Mouse (Mus musculus) brown adipose tissue, adult 24 weeks (tissue): ENCODE measurements at regions not wholly inside any gene's neighbourhood (a gene's known extent, or its start where the extent isn't known, plus 50 kb on each side); places are given as distances from the start of the nearest gene placed in this dataset.

ENCODE experiments used
- H3K27ac ChIP-seq: fragments of 200-500 bp; replicated peaks from 2 replicates; pipeline ENCODE4 v1.5.1; 2012; ENCODE audit warnings: low read depth, mild to moderate bottlenecking, low read length
- H3K4me1 ChIP-seq: fragments of 200-500 bp; 2 replicates; pipeline ENCODE4 v1.6.1; 2012; ENCODE audit warnings: low read length, mixed read lengths; ENCODE audit not compliant: control insufficient read depth, insufficient read depth, insufficient read length
- H3K4me3 ChIP-seq: fragments of 200-500 bp; 2 replicates; pipeline ENCODE4 v1.5.1; 2012; ENCODE audit warnings: low read depth, mild to moderate bottlenecking, low read length, moderate library complexity; ENCODE audit not compliant: insufficient read depth

GRCm38 (mm10) chr4:105312643-105313042 lies 155.5 kb downstream of the Plpp3 start:
- Histone ChIP-seq H3K27ac (peak overlapping the region; percentile 77), H3K4me1 (peaks cover 20% of the 10 kb centered on the region), H3K4me3 (no peak overlapping the region)

DNA sequence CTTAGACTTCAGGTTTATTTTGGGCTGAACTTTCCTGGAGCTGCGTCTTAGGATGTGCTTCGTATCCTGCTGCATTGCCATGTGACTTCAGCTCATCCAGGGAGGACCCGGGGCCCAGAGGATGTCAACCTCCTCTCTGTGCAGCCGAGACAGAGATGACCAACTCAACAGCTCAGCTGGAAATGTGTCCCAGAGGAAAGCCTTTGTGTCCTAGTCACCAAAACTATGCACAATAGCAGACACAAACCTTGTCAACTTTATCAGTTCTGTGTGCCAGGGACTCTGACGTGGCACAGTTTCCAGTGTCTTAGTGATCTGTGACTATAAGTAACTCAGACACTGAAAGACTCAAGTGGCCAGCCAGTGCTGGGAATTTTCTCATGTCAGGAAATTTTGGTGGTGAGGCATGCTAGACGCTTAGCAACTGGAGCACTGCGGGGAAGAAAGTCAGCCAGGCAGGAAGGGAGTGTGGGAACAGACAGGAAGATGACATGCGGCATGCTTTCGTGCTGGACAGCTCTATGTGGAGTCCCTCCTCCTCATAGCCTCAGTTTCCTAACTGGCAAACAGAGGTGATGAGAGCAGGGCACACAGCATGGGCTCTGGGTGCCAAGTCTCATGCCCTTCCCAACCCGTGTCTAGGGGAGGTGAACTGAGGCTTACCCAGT lies 156.1 kb downstream of the Plpp3 start:
- Histone ChIP-seq H3K4me3 (no peak overlapping the region), H3K4me1 (peaks cover 18% of the 10 kb centered on the region), H3K27ac (peak overlapping the region; percentile 69)

GRCm38 (mm10) chr4:105315095-105315494 lies 157.9 kb downstream of the Plpp3 start:
- Histone ChIP-seq H3K4me1 (peaks cover 18% of the 10 kb centered on the region), H3K27ac (no peak overlapping the region)

GRCm38 (mm10) chr4:105316478-105317206 lies 159.5 kb downstream of the Plpp3 start:
- peak overlapping the region; percentile 71 for H3K27ac ChIP-seq
- H3K4me3 ChIP-seq, result no peak overlapping the region
- H3K4me1 ChIP-seq, result peaks cover 18% of the 10 kb centered on the region

More at GRCm38 (mm10) chr4:105315095-105315494, 157.9 kb downstream of the Plpp3 start:
- no peak overlapping the region for H3K4me3 ChIP-seq

- Histone ChIP-seq H3K27ac (no peak overlapping the region), H3K4me3 (no peak overlapping the region)
Measured at GRCm38 (mm10) chr4:105318421-105318820, 161.3 kb downstream of the Plpp3 start.

DNA sequence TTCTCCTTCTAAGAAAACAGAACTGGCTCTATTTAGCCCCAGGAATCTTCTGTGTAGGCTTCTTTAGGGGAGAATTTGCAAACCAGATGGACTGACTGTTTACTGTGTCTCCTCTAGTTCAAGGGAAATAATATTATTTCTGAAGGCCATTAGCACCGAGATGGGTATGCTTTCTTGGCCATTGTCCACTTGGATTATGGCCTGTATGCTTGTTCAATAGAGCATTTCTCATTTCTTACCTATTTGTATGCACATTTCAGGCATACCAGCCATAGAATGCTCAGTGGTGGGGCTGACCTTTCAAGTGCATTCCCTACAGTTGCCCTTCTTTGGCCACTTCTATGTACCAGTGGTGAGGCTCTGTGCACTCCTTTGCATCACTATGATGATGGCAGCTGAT lies 166.3 kb downstream of the Plpp3 start:
- H3K4me1 ChIP-seq, result 0 out of 2 replicates have a peak, but pooled peaks cover 4% of the 10 kb centered on the region
- H3K27ac ChIP-seq, result no peak overlapping the region
- H3K4me3 ChIP-seq, result no peak overlapping the region

More at GRCm38 (mm10) chr4:105318421-105318820, 161.3 kb downstream of the Plpp3 start:
- peaks cover 9% of the 10 kb centered on the region; the same call in 1 of the 2 replicates for H3K4me1 ChIP-seq

GRCm38 (mm10) chr4:105326989-105327388 lies 169.8 kb downstream of the Plpp3 start:
- Histone ChIP-seq H3K27ac (no peak overlapping the region), H3K4me3 (no peak overlapping the region), H3K4me1 (0 out of 2 replicates have a peak, but pooled peaks cover 14% of the 10 kb centered on the region)

DNA sequence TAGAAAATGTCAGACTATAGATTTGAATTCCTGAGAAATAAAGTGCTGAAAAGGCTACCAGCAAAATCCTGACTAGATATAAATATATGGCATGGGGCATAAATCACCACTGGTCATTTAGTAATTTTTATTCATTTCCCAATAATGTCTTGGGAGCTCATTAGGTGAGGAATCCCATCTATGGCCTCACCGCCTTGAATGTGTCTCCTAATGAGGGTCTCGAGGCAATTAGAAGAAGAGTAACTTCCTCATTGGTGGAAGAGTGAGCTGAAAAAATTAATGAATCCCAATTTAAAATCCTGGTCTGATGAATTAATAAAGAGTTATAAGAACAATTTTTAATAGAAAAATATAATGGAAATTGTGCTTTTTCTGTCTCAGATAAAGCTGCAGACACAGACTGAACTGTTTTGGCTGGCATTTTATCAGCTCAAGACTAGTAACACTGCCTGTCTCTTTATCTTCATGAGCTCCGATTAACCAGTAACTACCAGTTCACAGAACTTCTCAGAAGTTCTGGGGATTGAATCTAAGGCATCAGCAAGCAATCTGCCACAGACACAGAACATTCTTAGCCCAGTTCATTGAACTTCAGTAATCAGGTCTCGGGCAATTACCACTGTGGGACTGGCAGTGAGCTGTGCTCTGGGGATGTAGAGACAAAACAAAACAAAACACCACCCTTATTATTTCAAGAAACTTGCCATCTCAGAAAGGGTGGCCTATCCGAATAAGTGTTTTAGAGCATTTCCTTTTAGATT lies 170.7 kb downstream of the Plpp3 start:
- Histone ChIP-seq H3K27ac (peak overlapping the region; percentile 57), H3K4me1 (0 out of 2 replicates have a peak, but pooled peaks cover 14% of the 10 kb centered on the region), H3K4me3 (no peak overlapping the region)

- Histone ChIP-seq H3K4me1 (0 out of 2 replicates have a peak, but pooled peaks cover 14% of the 10 kb centered on the region), H3K27ac (peak overlapping the region; percentile 66), H3K4me3 (no peak overlapping the region)
Measured at GRCm38 (mm10) chr4:105328776-105329175, 171.6 kb downstream of the Plpp3 start.

- H3K4me1 ChIP-seq, result peaks cover 17% of the 10 kb centered on the region; the same call in 1 of the 2 replicates
- H3K4me3 ChIP-seq, result no peak overlapping the region
- no peak overlapping the region for H3K27ac ChIP-seq
Measured at GRCm38 (mm10) chr4:105332081-105332480, 174.9 kb downstream of the Plpp3 start.

DNA sequence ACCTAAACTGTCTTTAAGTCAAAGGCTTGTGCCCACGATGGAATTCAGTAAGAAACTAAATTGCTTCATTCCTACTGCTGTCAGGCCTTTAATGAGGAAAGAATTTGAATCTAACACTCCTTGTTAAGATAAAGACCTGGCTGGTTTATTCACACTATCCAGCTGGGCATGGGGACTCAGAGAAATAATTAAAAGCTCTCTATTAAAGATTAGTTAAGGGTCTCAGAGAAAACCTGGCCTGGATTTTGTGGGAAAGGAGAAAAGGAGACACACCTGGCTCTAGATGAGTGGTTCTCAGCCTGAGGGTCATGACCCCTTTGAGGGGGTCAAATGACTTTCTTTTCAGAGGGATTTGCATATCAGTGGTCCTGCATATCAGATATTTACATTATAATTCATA lies 178.7 kb downstream of the Plpp3 start:
- no peak overlapping the region for H3K4me3 ChIP-seq
- H3K4me1 ChIP-seq, result peaks cover 3% of the 10 kb centered on the region; the same call in 1 of the 2 replicates
- no peak overlapping the region for H3K27ac ChIP-seq

- peaks cover 3% of the 10 kb centered on the region; the same call in 1 of the 2 replicates for H3K4me1 ChIP-seq
- H3K4me3 ChIP-seq, result no peak overlapping the region
- H3K27ac ChIP-seq, result no peak overlapping the region
Measured at GRCm38 (mm10) chr4:105336557-105336956, 179.4 kb downstream of the Plpp3 start.

DNA sequence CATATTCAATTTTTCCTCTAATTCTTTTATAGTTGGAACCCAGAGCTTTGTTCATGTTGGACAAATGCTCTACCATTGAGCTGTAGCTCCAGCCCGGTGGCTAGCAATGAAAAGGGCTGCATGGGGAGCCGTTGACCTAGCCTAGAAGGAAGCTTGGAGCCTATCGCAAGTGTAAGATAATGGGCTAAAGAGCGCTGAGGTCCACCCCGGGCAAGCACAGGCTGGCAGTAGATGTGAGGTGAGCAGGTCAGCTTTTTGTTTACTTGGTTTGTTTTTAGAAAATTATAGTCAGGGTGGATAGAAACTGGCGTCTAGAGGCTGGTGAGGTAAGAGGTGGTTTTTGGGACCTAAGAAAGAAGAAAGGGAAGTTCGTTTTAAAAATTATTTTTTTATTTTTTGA lies 181.0 kb downstream of the Plpp3 start:
- no peak overlapping the region for H3K4me3 ChIP-seq
- H3K27ac ChIP-seq, result no peak overlapping the region
- peaks cover 3% of the 10 kb centered on the region; the same call in 1 of the 2 replicates for H3K4me1 ChIP-seq

- Histone ChIP-seq H3K27ac (no peak overlapping the region), H3K4me3 (no peak overlapping the region)
Measured at GRCm38 (mm10) chr4:105338861-105339260, 181.7 kb downstream of the Plpp3 start.

GRCm38 (mm10) chr4:105341274-105341673 lies 184.1 kb downstream of the Plpp3 start:
- peaks cover 3% of the 10 kb centered on the region; the same call in 1 of the 2 replicates for H3K4me1 ChIP-seq
- H3K27ac ChIP-seq, result no peak overlapping the region
- no peak overlapping the region for H3K4me3 ChIP-seq

More at GRCm38 (mm10) chr4:105338861-105339260, 181.7 kb downstream of the Plpp3 start:
- peaks cover 3% of the 10 kb centered on the region; the same call in 1 of the 2 replicates for H3K4me1 ChIP-seq
